Mouse (Mus musculus) kidney, adult 2 months (tissue): ENCODE measurements around the gene Dennd2a.

Experiments
- CTCF ChIP-seq: fragments of 200-500 bp; conservative IDR thresholded peaks from 2 replicates; pipeline ENCODE4 v1.5.1; 2011; ENCODE audit warnings: low read depth, mild to moderate bottlenecking, control low read depth, low read length, moderate library complexity, mixed read lengths; ENCODE audit not compliant: insufficient read depth, insufficient read length
- POLR2A ChIP-seq: fragments of 200-500 bp; IDR thresholded peaks from one replicate; pipeline ENCODE4 v1.6.1; 2011; ENCODE audit warnings: low read depth, low read length, control low read depth

- TF ChIP-seq CTCF (peak; percentile 68), POLR2A (no peak)
Observed at GRCm38 (mm10) chr6:39415762-39416161, 141.9 kb downstream of the Dennd2a start.
